Mouse (Mus musculus) CH12.LX (cell line): Measurements from ENCODE around the gene Actl7a. TPM values are rescaled to one million over a fixed set of nuclear protein-coding genes. Genes with fewer than 3 reads are reported as not detected.

Source experiments
- DNase-seq: peaks from one replicate; pipeline ENCODE4 v3.0.0-alpha.2; 2013; ENCODE audit errors: extremely low read depth
- H3K27ac ChIP-seq: 2 replicates; pipeline ENCODE4 v1.5.1; 2012; ENCODE audit warnings: low read depth, mild to moderate bottlenecking, control low read depth, moderate library complexity; ENCODE audit not compliant: insufficient read depth
- H3K27me3 ChIP-seq: replicated peaks from 2 replicates; pipeline ENCODE3; 2012; ENCODE audit warnings: inconsistent platforms
- H3K36me3 ChIP-seq, 2 experiments: replicated peaks in 1 of 2; 2 replicates each; pipeline versions ENCODE3 to v1.6.1; 2012; ENCODE audit warnings: inconsistent platforms in 1 of 2, low read length in 1 of 2, mild to moderate bottlenecking in 1 of 2, mixed read lengths in 1 of 2, moderate library complexity in 1 of 2; ENCODE audit not compliant: control insufficient read depth in 1 of 2, insufficient read depth in 1 of 2
- H3K4me1 ChIP-seq, 2 experiments: 2 replicates each; pipeline ENCODE4 v1.6.1; 2012; ENCODE audit warnings: inconsistent platforms in 1 of 2, moderate library complexity in 1 of 2; ENCODE audit not compliant: insufficient read depth in 2 of 2, control insufficient read depth in 1 of 2
- H3K4me2 ChIP-seq: 2 replicates; pipeline ENCODE4 v1.6.1; 2012; ENCODE audit warnings: low read depth, mild to moderate bottlenecking, control low read depth; ENCODE audit not compliant: poor library complexity, insufficient read depth, severe bottlenecking
- H3K4me3 ChIP-seq, 3 experiments: fragments of 150-350 bp in 1 of 3; sonication (generic) in 1 of 3; replicated peaks in 1 of 3; 2 replicates each; pipeline versions ENCODE3 to v1.5.1; 2011 to 2012; ENCODE audit warnings: low read depth in 2 of 3, low read length in 2 of 3, mild to moderate bottlenecking in 2 of 3, moderate library complexity in 2 of 3, control low read depth in 1 of 3, improper control_type of control experiment in 1 of 3, inconsistent platforms in 1 of 3, mixed read lengths in 1 of 3; ENCODE audit not compliant: poor library complexity in 1 of 3
- H3K79me2 ChIP-seq: replicated peaks from 2 replicates; pipeline ENCODE4 v1.6.1; 2012; ENCODE audit warnings: mild to moderate bottlenecking, moderate library complexity; ENCODE audit not compliant: control insufficient read depth, poor library complexity, insufficient read depth, severe bottlenecking; ENCODE audit errors: extremely low read depth
- H3K9ac ChIP-seq: 2 replicates; pipeline ENCODE4 v1.6.1; 2012; ENCODE audit warnings: low read depth, mild to moderate bottlenecking, control low read depth, moderate library complexity; ENCODE audit not compliant: insufficient read depth
- H3K9me3 ChIP-seq: replicated peaks from 2 replicates; pipeline ENCODE3; 2012; ENCODE audit warnings: low read length, inconsistent platforms, mixed read lengths
- CTCF ChIP-seq, 2 experiments: IDR thresholded peaks in 1 of 2; conservative IDR thresholded peaks in 1 of 2; 2 replicates each; pipeline ENCODE4 v1.5.1; 2011 to 2012; ENCODE audit warnings: low read depth in 2 of 2, low read length in 2 of 2, improper control_type of control experiment in 1 of 2, inconsistent platforms in 1 of 2, mild to moderate bottlenecking in 1 of 2, moderate library complexity in 1 of 2
- E2F4 ChIP-seq: IDR thresholded peaks from 2 replicates; pipeline ENCODE4 v1.6.1; 2011; ENCODE audit warnings: low read depth, low read length, improper control_type of control experiment; ENCODE audit not compliant: insufficient replicate concordance
- ELF1 ChIP-seq: IDR thresholded peaks from 2 replicates; pipeline ENCODE4 v1.6.1; 2014; ENCODE audit warnings: low read depth, mild to moderate bottlenecking, inconsistent platforms, low read length, improper control_type of control experiment
- EP300 ChIP-seq: IDR thresholded peaks from 2 replicates; pipeline ENCODE4 v1.6.1; 2011; ENCODE audit warnings: low read length, improper control_type of control experiment
- ETS1 ChIP-seq: conservative IDR thresholded peaks from 2 replicates; pipeline ENCODE4 v1.6.1; 2012; ENCODE audit warnings: low read depth, mild to moderate bottlenecking, inconsistent platforms, low read length, improper control_type of control experiment, moderate library complexity
- GABPA ChIP-seq: IDR thresholded peaks from 2 replicates; pipeline ENCODE4 v1.6.1; 2012; ENCODE audit warnings: low read depth, low read length, improper control_type of control experiment, inconsistent platforms; ENCODE audit not compliant: insufficient replicate concordance
- IRF4 ChIP-seq: IDR thresholded peaks from 2 replicates; pipeline ENCODE4 v1.6.1; 2014; ENCODE audit warnings: low read depth, mild to moderate bottlenecking, inconsistent platforms, low read length, improper control_type of control experiment
- JUN ChIP-seq: IDR thresholded peaks from 2 replicates; pipeline ENCODE4 v1.6.1; 2011; ENCODE audit warnings: low read depth, mild to moderate bottlenecking, low read length, improper control_type of control experiment, moderate library complexity; ENCODE audit not compliant: insufficient read depth
- JUND ChIP-seq: conservative IDR thresholded peaks from 2 replicates; pipeline ENCODE4 v1.6.1; 2011; ENCODE audit warnings: low read depth, low read length, improper control_type of control experiment
- MAFK ChIP-seq: IDR thresholded peaks from 2 replicates; pipeline ENCODE4 v1.6.1; 2011; ENCODE audit warnings: low read length, improper control_type of control experiment; ENCODE audit not compliant: insufficient replicate concordance
- MAX ChIP-seq: IDR thresholded peaks from 2 replicates; pipeline ENCODE4 v1.6.1; 2011; ENCODE audit warnings: low read length, improper control_type of control experiment
- MAZ ChIP-seq: IDR thresholded peaks from 2 replicates; pipeline ENCODE4 v1.6.1; 2012; ENCODE audit warnings: low read depth, mild to moderate bottlenecking, inconsistent platforms, low read length, improper control_type of control experiment, moderate library complexity
- MYC ChIP-seq: IDR thresholded peaks from 2 replicates; pipeline ENCODE4 v1.6.1; 2011; ENCODE audit warnings: low read depth, mild to moderate bottlenecking, improper control_type of control experiment, low read length
- NELFE ChIP-seq: IDR thresholded peaks from 2 replicates; pipeline ENCODE4 v1.6.1; 2011; ENCODE audit warnings: low read depth, low read length, improper control_type of control experiment
- PAX5 ChIP-seq: IDR thresholded peaks from 2 replicates; pipeline ENCODE4 v1.6.1; 2012; ENCODE audit warnings: low read length, inconsistent platforms, mixed read lengths
- POLR2A ChIP-seq: IDR thresholded peaks from 2 replicates; pipeline ENCODE4 v1.6.1; 2011; ENCODE audit warnings: low read depth, mild to moderate bottlenecking, improper control_type of control experiment, low read length
- POLR2AphosphoS2 ChIP-seq: IDR thresholded peaks from 2 replicates; pipeline ENCODE4 v1.6.1; 2011; ENCODE audit warnings: low read depth, low read length, improper control_type of control experiment
- RAD21 ChIP-seq: IDR thresholded peaks from 2 replicates; pipeline ENCODE4 v1.6.1; 2011; ENCODE audit warnings: low read depth, mild to moderate bottlenecking, low read length, improper control_type of control experiment, moderate library complexity
- RCOR1 ChIP-seq: conservative IDR thresholded peaks from 2 replicates; pipeline ENCODE4 v1.6.1; 2012; ENCODE audit warnings: low read depth, mild to moderate bottlenecking, inconsistent platforms, low read length, improper control_type of control experiment
- SIN3A ChIP-seq: IDR thresholded peaks from 2 replicates; pipeline ENCODE4 v1.6.1; 2012; ENCODE audit warnings: low read length, improper control_type of control experiment, inconsistent platforms
- SMC3 ChIP-seq: IDR thresholded peaks from 2 replicates; pipeline ENCODE4 v1.6.1; 2011; ENCODE audit warnings: low read depth, low read length, improper control_type of control experiment
- TBP ChIP-seq: conservative IDR thresholded peaks from 2 replicates; pipeline ENCODE4 v1.6.1; 2011; ENCODE audit warnings: low read depth, low read length, improper control_type of control experiment
- TCF12 ChIP-seq: IDR thresholded peaks from 2 replicates; pipeline ENCODE4 v1.6.1; 2014; ENCODE audit warnings: low read depth, mild to moderate bottlenecking, inconsistent platforms, low read length, improper control_type of control experiment
- UBTF ChIP-seq: IDR thresholded peaks from 2 replicates; pipeline ENCODE4 v1.6.1; 2012; ENCODE audit warnings: low read depth, mild to moderate bottlenecking, inconsistent platforms, low read length, improper control_type of control experiment, moderate library complexity
- ZKSCAN1 ChIP-seq: IDR thresholded peaks from 2 replicates; pipeline ENCODE4 v1.6.1; 2012; ENCODE audit warnings: low read depth, inconsistent platforms, low read length, improper control_type of control experiment, borderline replicate concordance
- ZMIZ1 ChIP-seq: IDR thresholded peaks from 2 replicates; pipeline ENCODE4 v1.6.1; 2012; ENCODE audit warnings: low read depth, mild to moderate bottlenecking, inconsistent platforms, low read length, improper control_type of control experiment
- dilution Hi-C: fragments of 300-500 bp; cut with MboI; formaldehyde crosslinking; loops from 2 replicates; pipeline ENCODE4 v1.14.3; 2020; ENCODE audit warnings: low sequenced_read_pairs; ENCODE audit not compliant: extremely low pct_unique_long_range_greater_than_20kb, extremely low pct_ligation_motif_present
- in situ Hi-C: fragments of 300-500 bp; cut with MboI; formaldehyde crosslinking; loops from 3 replicates; pipeline ENCODE4 v1.14.3; 2019; ENCODE audit warnings: low sequenced_read_pairs, low pct_ligation_motif_present, low pct_unique_long_range_greater_than_20kb, mixed read lengths
- polyA plus RNA-seq: library from polyadenylated mRNA; unstranded; fragments of >175 nt; gene quantifications from 2 replicates; pipeline ENCODE4 v1.2.1, GENCODE M21; 2012; ENCODE audit warnings: low read depth; ENCODE audit not compliant: insufficient read length
- total RNA-seq, 2 experiments: library from RNA; depleted of rRNA; stranded (reverse); fragments of 300-350 nt in 1 of 2; fragments of >200 nt in 1 of 2; gene quantifications; 2 replicates each; pipeline ENCODE4 v1.2.3; 2012 to 2014

Gene Actl7a
- total and polyA plus RNA-seq, 3 experiments: 0.08 TPM; not detected in 2

- Histone ChIP-seq H3K4me3 (no peak overlapping the region), H3K4me2 (no peak overlapping the region), H3K4me1 (peaks cover 0 to 12% of the 10 kb centered on the region in 2 experiments; a peak in 2 of 4 replicates), H3K79me2 (no peaks in the 10 kb centered on the region), H3K9me3 (no peaks in the 10 kb centered on the region), H3K27me3 (no peaks in the 10 kb centered on the region), H3K27ac (no peak overlapping the region), H3K36me3 (no peaks in the 10 kb centered on the region), H3K9ac (no peak overlapping the region)
- dilution Hi-C loops (no loop called here), in situ Hi-C loops (no loop called here)
- TF ChIP-seq ZKSCAN1 (no peak), PAX5 (no peak), MAFK (no peak), MAZ (no peak), IRF4 (no peak), ELF1 (no peak), UBTF (no peak), RCOR1 (no peak), NELFE (no peak), JUN (no peak), CTCF (conservative IDR thresholded peaks at IDR 0.05 in 1 of 2, IDR thresholded peaks at IDR 0.05 in 1 of 2; ENCODE audit: low read depth in 2 of 2, low read length in 2 of 2) (no peak), JUND (no peak), MYC (no peak), SMC3 (no peak), GABPA (no peak), POLR2AphosphoS2 (no peak)
- no peak for DNase-seq
Observed at GRCm38 (mm10) chr4:56713155-56713554, 30.1 kb upstream of the Actl7a start.

- H3K27me3 ChIP-seq: no peaks in the 10 kb centered on the region
- H3K79me2 ChIP-seq: no peaks in the 10 kb centered on the region
- no peak for DNase-seq
- no peak overlapping the region for H3K27ac ChIP-seq
- in situ Hi-C loops (no loop called here), dilution Hi-C loops (no loop called here)
- H3K4me1 ChIP-seq: no peaks in the 10 kb centered on the region
- no peak overlapping the region for H3K4me3 ChIP-seq
- H3K9ac ChIP-seq: no peak overlapping the region
- no peak overlapping the region for H3K4me2 ChIP-seq
- no peak for TF ChIP-seq TCF12
- no peak for TF ChIP-seq ZMIZ1
- TF ChIP-seq MAZ: no peak
- TF ChIP-seq PAX5: no peak
- TF ChIP-seq SIN3A: no peak
- TF ChIP-seq UBTF: no peak
- no peak for TF ChIP-seq RAD21
- TF ChIP-seq MAX: no peak
- TF ChIP-seq E2F4: no peak
- no peak for TF ChIP-seq POLR2A
- no peak for TF ChIP-seq ETS1
- TF ChIP-seq POLR2AphosphoS2: no peak
- no peak for TF ChIP-seq JUN
- TF ChIP-seq ZKSCAN1: no peak
- TF ChIP-seq TBP: no peak
- TF ChIP-seq EP300: no peak
- H3K9me3 ChIP-seq: no peaks in the 10 kb centered on the region
- no peaks in the 10 kb centered on the region for H3K36me3 ChIP-seq
Observed at GRCm38 (mm10) chr4:56716801-56717200, 26.4 kb upstream of the Actl7a start.
